ENCODE assay signal across 16 mouse cellular contexts in the genomic region with DNA sequence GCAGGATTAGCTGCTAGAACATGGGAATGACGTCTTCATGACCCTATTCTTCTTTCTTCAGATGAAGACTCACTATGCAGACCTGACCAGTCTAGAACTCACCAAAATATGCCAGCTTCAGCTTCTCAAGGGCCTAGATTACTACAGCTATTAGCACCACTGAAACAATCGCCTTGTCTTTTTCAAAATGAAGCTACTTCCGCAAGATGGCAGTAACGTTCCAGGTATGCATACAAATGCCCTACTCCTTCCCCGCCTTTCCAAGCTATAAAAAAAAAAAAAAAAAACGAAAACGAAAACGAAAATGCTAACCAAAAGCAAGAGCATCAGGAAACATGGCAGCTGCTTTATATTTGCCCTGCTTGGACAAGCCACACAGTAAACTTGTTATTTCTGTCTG.
DNase-seq lines count a peak whose midpoint lies in the region; ATAC-seq and TF ChIP-seq lines count a peak whose summit lies in the region.
"Had no signal": no experiment of that assay in that cellular context is flagged by ENCODE, and none has a peak within 500 bp of the region (broad histone marks: within the 10 kb centered on the region; RNA-seq: fewer than 3 reads in every experiment).

No protein-coding gene starts in this region.

- no peak overlapping the region for H3K4me3 ChIP-seq in heart, adult 2 months
- H3K4me3 ChIP-seq in heart, embryonic 12.5 days, result no peak overlapping the region
- no peak overlapping the region for H3K4me3 ChIP-seq in liver, postnatal 0 days (ENCODE audit: low read depth, low read length)
- H3K4me3 ChIP-seq in liver, embryonic 11.5 days (ENCODE audit: low read depth, low read length), result no peak overlapping the region
- H3K4me3 ChIP-seq: embryonic facial prominence, embryonic 12.5 days; forebrain, embryonic 13.5 days; heart, embryonic 13.5 days; hindbrain, embryonic 13.5 days had no signal

- H3K27ac ChIP-seq in heart, adult 2 months, result no peak overlapping the region; the same call in 1 of the 2 replicates
- no peak overlapping the region for H3K27ac ChIP-seq in heart, embryonic 12.5 days (ENCODE audit: poor library complexity, severe bottlenecking)
- no peak overlapping the region for H3K27ac ChIP-seq in liver, postnatal 0 days (ENCODE audit: low read depth)
- H3K27ac ChIP-seq in liver, embryonic 11.5 days (ENCODE audit: low read depth, low read length), result no peak overlapping the region
- H3K27ac ChIP-seq: embryonic facial prominence, embryonic 12.5 days; forebrain, embryonic 13.5 days; heart, embryonic 13.5 days; hindbrain, embryonic 13.5 days had no signal

- H3K4me1 ChIP-seq in heart, adult 2 months (ENCODE audit: control insufficient read depth, insufficient read depth, low read length), result no peaks in the 10 kb centered on the region
- H3K4me1 ChIP-seq in heart, embryonic 12.5 days (replicated peaks), result no peaks in the 10 kb centered on the region
- H3K4me1 ChIP-seq in liver, postnatal 0 days (ENCODE audit: insufficient read depth), result no peaks in the 10 kb centered on the region
- no peaks in the 10 kb centered on the region for H3K4me1 ChIP-seq in liver, embryonic 11.5 days (replicated peaks; ENCODE audit: control insufficient read depth, insufficient read depth, low read length)
- H3K4me1 ChIP-seq: embryonic facial prominence, embryonic 12.5 days; forebrain, embryonic 13.5 days; hindbrain, embryonic 13.5 days had no signal

- intact Hi-C loops in heart, adult 2 months (cut with DNase I), result no loop called here

- no peaks in the 10 kb centered on the region for H3K27me3 ChIP-seq in heart, adult 2 months (ENCODE audit: control insufficient read depth, insufficient read depth, low read length)
- no peaks in the 10 kb centered on the region for H3K27me3 ChIP-seq in heart, embryonic 12.5 days (replicated peaks)
- no peaks in the 10 kb centered on the region for H3K27me3 ChIP-seq in liver, postnatal 0 days (ENCODE audit: insufficient read depth, low read length)
- H3K27me3 ChIP-seq in liver, embryonic 11.5 days (replicated peaks; ENCODE audit: control insufficient read depth, insufficient read depth, low read length), result no peaks in the 10 kb centered on the region
- H3K27me3 ChIP-seq: embryonic facial prominence, embryonic 12.5 days; forebrain, embryonic 13.5 days; heart, embryonic 13.5 days; hindbrain, embryonic 13.5 days had no signal

- TF ChIP-seq CTCF in heart, adult 2 months (IDR thresholded peaks at IDR 0.05), result peak; percentile 46
- peak; percentile 42 for TF ChIP-seq CTCF in liver, postnatal 0 days (IDR thresholded peaks at IDR 0.05; ENCODE audit: low read depth)

- no peaks in the 10 kb centered on the region for H3K36me3 ChIP-seq in heart, adult 2 months (ENCODE audit: control insufficient read depth, insufficient read depth, low read length)
- peaks cover 28% of the 10 kb centered on the region for H3K36me3 ChIP-seq in heart, embryonic 12.5 days
- no peaks in the 10 kb centered on the region for H3K36me3 ChIP-seq in liver, postnatal 0 days (replicated peaks; ENCODE audit: insufficient read depth, low read length)
- H3K36me3 ChIP-seq in liver, embryonic 11.5 days (ENCODE audit: control insufficient read depth, insufficient read depth, low read length), result peaks cover 4% of the 10 kb centered on the region; the same call in 1 of the 2 replicates

- TF ChIP-seq EP300 in heart, adult 2 months (IDR thresholded peaks at IDR 0.05; ENCODE audit: insufficient read depth, low read depth, low read length), result no peak
- no peak for TF ChIP-seq EP300 in liver, postnatal 0 days (IDR thresholded peaks at IDR 0.05; ENCODE audit: low read depth)

- WGBS in heart, adult 2 months, result 63% methylated on average over 8 of the region's 8 CpGs
- WGBS in heart, embryonic 12.5 days, result 63% methylated on average over 8 of the region's 8 CpGs
- 60% methylated on average over 8 of the region's 8 CpGs for WGBS in liver, postnatal 0 days (ENCODE audit: insufficient replicate concordance)
- WGBS in liver, embryonic 11.5 days, result 72% methylated on average over 8 of the region's 8 CpGs

- no peaks in the 10 kb centered on the region for H3K9me3 ChIP-seq in heart, embryonic 12.5 days (replicated peaks)
- no peaks in the 10 kb centered on the region for H3K9me3 ChIP-seq in liver, postnatal 0 days (ENCODE audit: low read length)
- H3K9me3 ChIP-seq in liver, embryonic 11.5 days (ENCODE audit: control insufficient read depth, low read length), result no peaks in the 10 kb centered on the region
- H3K9me3 ChIP-seq: embryonic facial prominence, embryonic 12.5 days; forebrain, embryonic 13.5 days; heart, embryonic 13.5 days; hindbrain, embryonic 13.5 days had no signal

- no peak overlapping the region for H3K9ac ChIP-seq in heart, adult 2 months (ENCODE audit: low read depth, low read length)
- H3K9ac ChIP-seq in heart, embryonic 12.5 days, result no peak overlapping the region
- no peak overlapping the region for H3K9ac ChIP-seq in liver, postnatal 0 days (replicated peaks)
- H3K9ac ChIP-seq in liver, embryonic 11.5 days (ENCODE audit: low read depth, low read length), result no peak overlapping the region
- H3K9ac ChIP-seq: embryonic facial prominence, embryonic 12.5 days; forebrain, embryonic 13.5 days; heart, embryonic 13.5 days; hindbrain, embryonic 13.5 days had no signal

- ATAC-seq in heart, embryonic 12.5 days (ENCODE audit: insufficient number of reproducible peaks, low FRiP score), result no peak
- ATAC-seq in liver, postnatal 0 days, result no peak
- ATAC-seq in liver, embryonic 11.5 days (replicated peaks; ENCODE audit: low FRiP score), result no peak
- ATAC-seq: CD4-positive, CD25-positive, alpha-beta regulatory T cell, adult 4 months; forebrain, embryonic 13.5 days had no signal

- no peak for TF ChIP-seq POLR2A in heart, adult 2 months (IDR thresholded peaks at IDR 0.05; ENCODE audit: insufficient read depth, low read depth, low read length)

- H3K79me2 ChIP-seq in heart, adult 2 months (replicated peaks; ENCODE audit: control insufficient read depth, insufficient read depth, low read length), result no peaks in the 10 kb centered on the region

- H3K4me2 ChIP-seq in heart, embryonic 12.5 days, result no peak overlapping the region
- H3K4me2 ChIP-seq in liver, postnatal 0 days (ENCODE audit: low read depth, low read length), result no peak overlapping the region; the same call in 1 of the 2 replicates
- H3K4me2 ChIP-seq in liver, embryonic 11.5 days, result no peak overlapping the region
- H3K4me2 ChIP-seq: embryonic facial prominence, embryonic 12.5 days; forebrain, embryonic 13.5 days; hindbrain, embryonic 13.5 days had no signal

- no peak for DNase-seq in heart, adult 2 months
- no peak for DNase-seq in liver, postnatal 0 days
- no peak for DNase-seq in liver, embryonic 11.5 days (ENCODE audit: low spot score)
- peak; percentile 86 for DNase-seq in A20 (ENCODE audit: low read depth, low spot score)
- peak; percentile 77 for DNase-seq in MN1 (ENCODE audit: low spot score)
- DNase-seq in spleen, adult 18-20 months, result no peak
- DNase-seq in urinary bladder, adult 2 months (ENCODE audit: low spot score), result no peak
- DNase-seq: cerebellum, adult 9-11 months; right cerebral cortex, postnatal 25 days; thymus, postnatal 36 days had no signal

Comparison
In these comparisons a context has a peak if more than half of its experiments do, and no peak if none do; other contexts are left out.
1. DNase-seq: peak in A20 (single experiment) and MN1 (single experiment); none in heart, adult 2 months (0 of 2), liver, postnatal 0 days (single experiment), liver, embryonic 11.5 days (single experiment), spleen, adult 18-20 months (0 of 2) and urinary bladder, adult 2 months (single experiment).